Mouse (Mus musculus) thymus, adult 2 months (tissue): ENCODE measurements at regions not wholly inside any gene's neighbourhood (a gene's known extent, or its start where the extent isn't known, plus 50 kb on each side); places are given as distances from the start of the nearest gene placed in this dataset.

ENCODE experiments used
- DNase-seq: peaks from one replicate; pipeline ENCODE4 v3.0.0; 2021
- H3K27ac ChIP-seq: fragments of 200-500 bp; 2 replicates; pipeline ENCODE4 v1.5.1; 2012; ENCODE audit warnings: low read length, control low read depth; ENCODE audit not compliant: control insufficient read depth, insufficient read depth
- H3K27me3 ChIP-seq: fragments of 200-500 bp; 2 replicates; pipeline ENCODE4 v1.6.1; 2012; ENCODE audit warnings: mild to moderate bottlenecking, low read length, moderate library complexity, mixed read lengths; ENCODE audit not compliant: control insufficient read depth, insufficient read depth
- H3K36me3 ChIP-seq: fragments of 200-500 bp; 2 replicates; pipeline ENCODE4 v1.6.1; 2012; ENCODE audit warnings: mild to moderate bottlenecking, low read length, moderate library complexity; ENCODE audit not compliant: control insufficient read depth, insufficient read depth
- H3K4me1 ChIP-seq: fragments of 200-500 bp; replicated peaks from 2 replicates; pipeline ENCODE4 v1.6.1; 2012; ENCODE audit warnings: low read length; ENCODE audit not compliant: control insufficient read depth, insufficient read depth
- H3K4me3 ChIP-seq: fragments of 200-500 bp; 2 replicates; pipeline ENCODE4 v1.5.1; 2012; ENCODE audit warnings: mild to moderate bottlenecking, low read length, control low read depth, moderate library complexity; ENCODE audit not compliant: control insufficient read depth, insufficient read depth
- CTCF ChIP-seq: fragments of 200-500 bp; IDR thresholded peaks from 2 replicates; pipeline ENCODE4 v1.5.1; 2012; ENCODE audit warnings: mild to moderate bottlenecking, control low read depth, low read length, moderate library complexity, borderline replicate concordance; ENCODE audit not compliant: control insufficient read depth, poor library complexity, insufficient read depth; ENCODE audit errors: extremely low read depth
- POLR2A ChIP-seq: fragments of 200-500 bp; IDR thresholded peaks from 2 replicates; pipeline ENCODE4 v1.6.1; 2012; ENCODE audit warnings: mild to moderate bottlenecking, low read length, control low read depth, moderate library complexity; ENCODE audit not compliant: control insufficient read depth, poor library complexity, insufficient read depth; ENCODE audit errors: extremely low read depth
- WGBS: fragments of 180-500 bp; shearing (Covaris S2); methylation state at CpG from one replicate; pipeline ENCODE4 v1.1.7; 2018; 5-methylcytosine and 5-hydroxymethylcytosine counted together

GRCm38 (mm10) chr1:63875297-63875962 lies 106.4 kb upstream of the 4933402D24Rik start:
- DNase-seq = no peak
- Histone ChIP-seq H3K27ac (no peak overlapping the region), H3K4me3 (no peak overlapping the region), H3K4me1 (no peaks in the 10 kb centered on the region), H3K27me3 (no peaks in the 10 kb centered on the region), H3K36me3 (no peaks in the 10 kb centered on the region)
- TF ChIP-seq CTCF = no peak
- WGBS = 74% methylated on average over 3 of the region's 3 CpGs

- WGBS = 91% methylated on average over 6 of the region's 6 CpGs
- TF ChIP-seq POLR2A (no peak), CTCF (no peak)
- no peaks in the 10 kb centered on the region for H3K4me1 ChIP-seq
These were observed 102.8 kb upstream of the 4933402D24Rik start for GRCm38 (mm10) chr1:63871831-63872230.

GRCm38 (mm10) chr1:63869342-63869741 lies 100.3 kb upstream of the 4933402D24Rik start:
- no peaks in the 10 kb centered on the region for H3K27me3 ChIP-seq
- H3K36me3 ChIP-seq = no peaks in the 10 kb centered on the region
- WGBS = 91% methylated on average over 2 of the region's 2 CpGs
- no peak overlapping the region for H3K27ac ChIP-seq
- no peaks in the 10 kb centered on the region for H3K4me1 ChIP-seq
- no peak for TF ChIP-seq POLR2A
- no peak for TF ChIP-seq CTCF
- DNase-seq = no peak
- no peak overlapping the region for H3K4me3 ChIP-seq

More at GRCm38 (mm10) chr1:63871831-63872230, 102.8 kb upstream of the 4933402D24Rik start:
- no peak for DNase-seq
- no peaks in the 10 kb centered on the region for H3K27me3 ChIP-seq
- no peak overlapping the region for H3K27ac ChIP-seq
- no peaks in the 10 kb centered on the region for H3K36me3 ChIP-seq
- no peak overlapping the region for H3K4me3 ChIP-seq

- Histone ChIP-seq H3K36me3 (no peaks in the 10 kb centered on the region), H3K27me3 (no peaks in the 10 kb centered on the region), H3K4me3 (no peak overlapping the region), H3K27ac (no peak overlapping the region), H3K4me1 (no peaks in the 10 kb centered on the region)
- TF ChIP-seq POLR2A (no peak), CTCF (no peak)
- WGBS = 48% methylated on average over 6 of the region's 6 CpGs
- DNase-seq = no peak
These were observed 89.0 kb upstream of the 4933402D24Rik start for GRCm38 (mm10) chr1:63857933-63858649.

- H3K27me3 ChIP-seq = no peaks in the 10 kb centered on the region
These were observed 88.4 kb upstream of the 4933402D24Rik start for GRCm38 (mm10) chr1:63857468-63857867.

GRCm38 (mm10) chr1:63856366-63856765 lies 87.3 kb upstream of the 4933402D24Rik start:
- TF ChIP-seq CTCF = no peak
- no peak for TF ChIP-seq POLR2A

More at GRCm38 (mm10) chr1:63857468-63857867, 88.4 kb upstream of the 4933402D24Rik start:
- no peak for DNase-seq
- no peaks in the 10 kb centered on the region for H3K36me3 ChIP-seq
- no peaks in the 10 kb centered on the region for H3K4me1 ChIP-seq
- no peak overlapping the region for H3K27ac ChIP-seq
- 92% methylated on average over 5 of the region's 5 CpGs for WGBS
- H3K4me3 ChIP-seq = no peak overlapping the region
- no peak for TF ChIP-seq CTCF
- no peak for TF ChIP-seq POLR2A

More at GRCm38 (mm10) chr1:63856366-63856765, 87.3 kb upstream of the 4933402D24Rik start:
- H3K4me1 ChIP-seq = no peaks in the 10 kb centered on the region
- no peaks in the 10 kb centered on the region for H3K36me3 ChIP-seq
- no peak for DNase-seq
- 95% methylated on average over 2 of the region's 2 CpGs for WGBS
- no peak overlapping the region for H3K27ac ChIP-seq
- H3K27me3 ChIP-seq = no peaks in the 10 kb centered on the region
- H3K4me3 ChIP-seq = no peak overlapping the region
